Mouse (Mus musculus): ENCODE data around the gene Efna5. TPM values are rescaled to one million over a fixed set of nuclear protein-coding genes. Genes with fewer than 3 reads are reported as not detected.

Gene Efna5
- polyA plus RNA-seq, 1 experiment from 2014 or later = 18.6 TPM

DNA sequence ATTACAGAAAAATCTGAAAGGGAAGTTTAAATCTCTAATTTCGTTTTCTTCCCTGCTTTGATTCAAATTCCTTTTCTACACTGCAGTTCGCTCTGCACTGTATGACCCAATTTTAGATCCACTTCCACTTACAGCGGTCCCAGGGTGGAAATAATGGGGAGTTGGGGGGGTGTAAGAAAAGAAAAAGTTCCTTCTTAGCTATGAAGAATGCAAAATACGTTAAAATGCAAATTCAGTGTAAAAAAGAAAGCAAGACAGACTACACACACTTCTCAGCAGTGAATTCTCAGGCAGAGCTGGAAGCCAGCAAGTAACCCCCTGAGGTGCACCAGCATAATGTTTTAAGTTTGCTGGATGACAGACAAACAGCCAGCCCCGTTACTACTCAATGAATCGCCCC, 174.7 kb downstream of the Efna5 start:
- no peak for TF ChIP-seq CTCF (IDR thresholded peaks at IDR 0.05)
- no peaks in the 10 kb centered on the region for H3K27me3 ChIP-seq
- in situ Hi-C loops (cut with MboI; ENCODE audit: low pct_unique_long_range_greater_than_20kb) = no loop called here
- ATAC-seq (no peak), DNase-seq (ENCODE audit: low read depth, low spot score) (no peak)
- POLR2A ChIA-PET = interaction anchor here (0.6 kb wide), 1 partner anchor 233 kb away, joined by 6 read pairs; no protein-coding TSS in a partner anchor
- CTCF ChIA-PET = interaction anchor here (1.0 to 1.6 kb wide), 2 partner anchors 8 to 33 kb away, joined by 3 to 4 read pairs; no protein-coding TSS in a partner anchor

DNA sequence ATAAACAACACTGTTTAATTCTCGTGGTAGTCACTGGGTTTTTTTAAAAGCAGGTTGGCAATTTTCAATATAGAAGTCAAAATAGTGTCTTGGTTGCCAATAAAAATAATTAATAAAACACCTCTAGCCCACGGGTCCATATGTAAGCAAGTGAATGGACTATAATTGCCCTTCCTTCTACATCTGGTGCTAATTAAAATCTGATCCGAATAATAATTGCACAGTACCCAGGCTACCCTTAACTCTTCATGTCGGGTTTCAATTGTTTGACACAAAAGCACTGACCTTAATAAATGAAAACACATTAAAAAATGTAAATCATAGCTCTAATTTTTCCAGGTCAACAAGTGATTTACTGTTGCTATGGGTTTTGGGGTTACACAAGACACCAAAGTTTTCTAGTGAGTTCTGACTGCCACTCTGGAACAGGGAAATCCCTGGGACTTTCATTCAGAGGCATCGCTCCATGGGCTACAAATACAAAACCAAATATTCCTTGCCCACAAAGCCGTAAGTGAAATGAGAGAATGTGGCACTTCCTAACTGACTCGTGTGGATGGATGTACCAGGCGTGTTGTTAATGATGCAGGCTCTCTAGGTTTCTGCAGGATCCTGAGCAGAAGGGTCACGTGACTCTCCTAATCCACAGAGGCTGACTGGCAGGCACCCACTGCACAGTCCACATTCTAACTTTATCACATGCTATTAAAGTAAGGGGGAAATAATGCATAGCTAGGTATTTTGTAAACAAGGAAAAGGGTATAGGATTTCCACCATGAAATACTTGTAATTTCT, 178.9 kb downstream of the Efna5 start:
- no peaks in the 10 kb centered on the region for H3K27me3 ChIP-seq
- POLR2A ChIA-PET = no interaction called here
- no peak for DNase-seq (ENCODE audit: low read depth, low spot score)
- CTCF ChIA-PET = interaction anchor here (0.9 to 2.5 kb wide), 3 partner anchors 11 to 18 kb away, joined by 3 to 7 read pairs (median 4); no protein-coding TSS in a partner anchor
- no peak for TF ChIP-seq CTCF (IDR thresholded peaks at IDR 0.05)
- in situ Hi-C loops (cut with MboI; ENCODE audit: low pct_unique_long_range_greater_than_20kb) = no loop called here
- no peak for ATAC-seq

DNA sequence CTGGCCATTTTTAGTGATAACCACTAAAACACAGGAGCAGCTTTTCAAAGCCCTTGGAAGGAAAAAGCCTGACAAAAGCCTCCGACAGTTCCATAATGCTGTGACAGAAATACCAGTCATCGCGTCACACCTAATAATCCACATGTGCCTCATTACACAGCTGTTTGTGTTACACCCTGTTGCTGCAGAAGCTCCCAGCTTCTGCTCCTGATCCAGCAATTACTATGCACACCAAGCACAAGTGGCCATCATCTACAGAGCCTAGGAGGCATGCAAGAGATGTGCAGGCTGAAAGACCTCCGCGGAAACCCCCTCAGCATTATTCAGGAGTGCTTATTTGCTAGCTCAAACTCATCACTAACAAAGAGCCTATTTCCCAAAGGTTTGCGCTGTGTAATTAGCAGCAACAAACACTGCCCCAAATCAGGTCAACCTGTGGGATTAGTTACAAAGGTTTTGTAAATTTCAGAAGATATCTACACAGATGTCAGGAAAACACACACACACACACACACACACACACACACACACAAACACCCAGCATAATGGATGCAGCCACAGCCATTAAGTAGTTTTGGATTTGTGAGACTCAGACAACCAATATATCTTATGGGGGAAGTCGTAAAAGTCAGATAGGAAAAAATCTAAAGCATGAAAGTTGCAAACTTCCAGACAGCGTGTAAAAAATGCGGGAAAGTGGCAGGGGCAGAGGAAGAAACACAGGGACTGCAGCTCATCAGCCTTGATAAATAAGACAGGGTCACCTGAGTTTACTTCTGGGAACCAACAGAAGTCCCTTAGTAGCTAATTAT, 180.1 kb downstream of the Efna5 start:
- ATAC-seq = no peak
- H3K27me3 ChIP-seq = no peaks in the 10 kb centered on the region
- TF ChIP-seq CTCF (IDR thresholded peaks at IDR 0.05) = no peak
- ChIA-PET CTCF (interaction anchor here (1.5 kb wide), 1 partner anchor 9 kb away, joined by 4 read pairs; no protein-coding TSS in a partner anchor), POLR2A (no interaction called here)
- in situ Hi-C loops (cut with MboI; ENCODE audit: low pct_unique_long_range_greater_than_20kb) = no loop called here
- no peak for DNase-seq (ENCODE audit: low read depth, low spot score)

DNA sequence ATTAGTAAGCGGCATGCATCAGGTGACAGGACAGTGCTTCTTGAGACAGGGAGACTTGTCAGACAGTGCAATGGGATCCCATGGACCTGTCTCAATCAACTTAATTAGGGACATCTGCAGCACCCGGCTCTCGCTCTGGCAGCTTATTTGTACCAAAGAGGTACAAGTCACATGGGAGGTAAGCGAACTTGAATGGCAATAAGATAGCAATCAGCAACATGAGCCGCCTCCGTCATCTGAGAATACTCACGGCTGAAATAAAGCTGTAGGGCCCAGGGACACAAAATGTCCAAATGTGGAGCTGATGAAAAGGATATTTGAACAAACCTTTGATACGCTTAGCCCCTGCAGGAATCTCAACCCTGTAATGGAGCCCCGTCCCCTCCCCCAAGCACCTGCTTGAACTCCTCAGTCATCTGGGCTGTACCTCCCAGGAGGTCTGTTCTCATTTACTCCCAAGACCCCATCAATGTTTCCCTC, 186.1 kb downstream of the Efna5 start:
- in situ Hi-C loops (cut with MboI; ENCODE audit: low pct_unique_long_range_greater_than_20kb) = no loop called here
- TF ChIP-seq CTCF (IDR thresholded peaks at IDR 0.05) = no peak
- ChIA-PET POLR2A (no interaction called here), CTCF (interaction anchor here (1.1 to 1.2 kb wide), 2 partner anchors 9 to 23 kb away, joined by 3 to 4 read pairs; no protein-coding TSS in a partner anchor)
- no peak for ATAC-seq
- DNase-seq (ENCODE audit: low read depth, low spot score) = no peak
- no peaks in the 10 kb centered on the region for H3K27me3 ChIP-seq

DNA sequence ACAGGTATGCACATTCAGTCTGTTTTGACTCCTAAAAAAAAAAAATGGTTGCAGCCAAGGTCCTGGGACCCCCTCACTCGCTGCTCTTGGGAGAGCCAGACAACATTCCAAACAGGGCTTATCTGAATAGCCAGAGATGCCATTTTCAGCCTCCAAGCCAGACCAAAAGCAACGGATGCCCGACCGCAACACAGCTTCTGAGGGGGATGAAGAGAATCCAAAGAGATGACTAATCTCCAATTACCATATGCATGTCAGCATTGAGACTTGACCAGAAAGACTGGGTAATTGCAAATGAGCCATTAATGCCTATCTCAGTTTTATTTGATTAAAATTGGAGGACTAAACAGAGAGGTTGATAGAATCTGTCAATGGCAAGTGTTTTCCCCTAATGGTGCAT, 188.9 kb downstream of the Efna5 start:
- in situ Hi-C loops (cut with MboI; ENCODE audit: low pct_unique_long_range_greater_than_20kb) = no loop called here
- TF ChIP-seq CTCF (IDR thresholded peaks at IDR 0.05) = no peak
- H3K27me3 ChIP-seq = no peaks in the 10 kb centered on the region
- ChIA-PET CTCF (no interaction called here), POLR2A (no interaction called here)
- DNase-seq (ENCODE audit: low read depth, low spot score) (no peak), ATAC-seq (peak; percentile 19)

DNA sequence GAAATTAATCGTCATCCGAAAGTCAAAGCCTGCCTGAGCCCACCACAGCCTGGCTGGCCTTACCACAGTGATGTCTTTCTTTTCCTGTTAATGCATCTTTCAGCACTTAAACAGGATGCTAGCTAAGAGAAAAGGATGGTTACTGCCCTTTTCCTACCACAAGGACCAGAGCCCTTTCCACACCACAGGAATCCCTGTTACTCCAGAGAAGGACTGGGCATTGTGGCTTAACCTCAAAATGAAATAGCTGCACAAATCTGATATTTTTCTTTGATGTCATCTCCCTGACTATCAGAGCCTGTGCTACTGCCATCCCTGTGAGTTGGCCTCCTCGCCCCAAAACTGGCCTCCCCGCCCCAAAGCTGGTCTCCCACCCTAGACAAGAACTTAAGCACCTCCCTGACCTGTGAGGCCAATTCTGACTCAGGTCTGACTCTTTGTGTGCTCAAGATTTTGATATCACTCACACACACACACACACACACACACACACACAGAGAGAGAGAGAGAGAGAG, 189.9 kb downstream of the Efna5 start:
- ATAC-seq = no peak
- POLR2A ChIA-PET = no interaction called here
- CTCF ChIA-PET = no interaction called here

DNA sequence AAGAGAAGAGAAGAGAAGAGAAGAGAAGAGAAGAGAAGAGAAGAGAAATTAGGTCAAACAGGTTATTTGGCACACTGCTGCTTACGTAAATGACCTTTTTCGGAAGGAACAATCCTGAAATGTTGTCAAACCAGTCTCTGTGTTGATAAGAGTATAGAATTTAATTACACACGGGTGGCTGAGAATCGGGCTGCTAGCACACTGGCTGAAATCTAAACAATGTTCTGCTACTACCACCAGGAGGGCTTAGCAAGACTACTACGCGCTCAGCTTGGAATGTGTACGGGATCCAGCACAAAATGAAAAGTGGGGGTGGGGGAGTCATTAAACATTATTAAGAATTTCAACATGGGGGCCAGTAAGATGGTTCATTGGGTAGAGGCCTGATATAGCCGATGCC, 190.9 kb downstream of the Efna5 start:
- no peak for DNase-seq (ENCODE audit: low read depth, low spot score)
- no peaks in the 10 kb centered on the region for H3K27me3 ChIP-seq
- CTCF ChIA-PET = no interaction called here
- ATAC-seq = no peak
- no peak for TF ChIP-seq CTCF (IDR thresholded peaks at IDR 0.05)
- in situ Hi-C loops (cut with MboI; ENCODE audit: low pct_unique_long_range_greater_than_20kb) = no loop called here
- POLR2A ChIA-PET = no interaction called here

More for the DNA sequence above, 189.9 kb downstream of the Efna5 start:
- in situ Hi-C loops (cut with MboI; ENCODE audit: low pct_unique_long_range_greater_than_20kb) = no loop called here
- DNase-seq (ENCODE audit: low read depth, low spot score) = no peak
- H3K27me3 ChIP-seq = no peaks in the 10 kb centered on the region
- no peak for TF ChIP-seq CTCF (IDR thresholded peaks at IDR 0.05)

DNA sequence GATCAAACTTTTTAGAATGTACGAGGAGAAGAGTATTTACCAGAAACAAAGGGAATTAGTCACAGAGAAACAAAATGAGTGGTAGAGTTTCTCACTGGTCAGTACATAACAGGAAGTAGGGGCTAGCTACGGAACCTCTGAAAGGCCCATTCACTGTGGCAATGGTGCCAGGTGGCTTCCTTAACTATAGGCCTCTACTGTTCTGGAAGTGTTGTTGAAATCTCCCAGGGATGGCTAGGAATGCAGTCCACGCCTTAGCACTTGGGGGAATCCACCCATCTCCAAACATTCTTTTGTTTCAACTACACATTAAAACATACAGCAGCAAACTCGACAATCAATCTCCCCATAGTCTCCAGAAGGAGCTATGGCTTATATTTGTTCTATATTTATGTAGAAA, 191.5 kb downstream of the Efna5 start:
- no peaks in the 10 kb centered on the region for H3K27me3 ChIP-seq
- TF ChIP-seq CTCF (IDR thresholded peaks at IDR 0.05) = no peak
- no peak for ATAC-seq
- POLR2A ChIA-PET = no interaction called here
- in situ Hi-C loops (cut with MboI; ENCODE audit: low pct_unique_long_range_greater_than_20kb) = no loop called here
- CTCF ChIA-PET = no interaction called here
- DNase-seq (ENCODE audit: low read depth, low spot score) = no peak

DNA sequence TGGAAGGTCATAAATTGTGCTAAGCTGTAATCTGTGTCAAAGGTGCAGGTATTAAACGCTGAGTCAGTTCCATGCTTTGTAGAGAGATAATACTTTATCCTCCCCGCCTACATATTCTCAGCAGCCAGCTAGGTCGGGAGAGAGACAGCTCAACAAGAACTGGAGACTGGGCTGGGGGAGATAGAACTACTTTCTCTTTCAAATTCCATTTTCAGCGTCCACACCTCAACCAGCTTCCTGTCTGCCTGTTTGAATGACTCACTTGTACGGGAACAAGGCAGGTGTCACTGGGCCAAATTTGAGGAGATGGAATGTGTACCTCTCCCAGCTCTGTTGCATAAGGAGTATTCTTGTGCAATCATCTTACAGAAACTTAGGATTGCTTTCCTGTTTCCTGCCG, 193.7 kb downstream of the Efna5 start:
- CTCF ChIA-PET = interaction anchor here (0.8 to 1.5 kb wide), 2 partner anchors 12 to 17 kb away, joined by 3 read pairs; no protein-coding TSS in a partner anchor
- ATAC-seq = peak; percentile 87
- POLR2A ChIA-PET = no interaction called here
- in situ Hi-C loops (cut with MboI; ENCODE audit: low pct_unique_long_range_greater_than_20kb) = no loop called here
- peak; percentile 59 for DNase-seq (ENCODE audit: low read depth, low spot score)
- no peaks in the 10 kb centered on the region for H3K27me3 ChIP-seq
- TF ChIP-seq CTCF (IDR thresholded peaks at IDR 0.05) = no peak

DNA sequence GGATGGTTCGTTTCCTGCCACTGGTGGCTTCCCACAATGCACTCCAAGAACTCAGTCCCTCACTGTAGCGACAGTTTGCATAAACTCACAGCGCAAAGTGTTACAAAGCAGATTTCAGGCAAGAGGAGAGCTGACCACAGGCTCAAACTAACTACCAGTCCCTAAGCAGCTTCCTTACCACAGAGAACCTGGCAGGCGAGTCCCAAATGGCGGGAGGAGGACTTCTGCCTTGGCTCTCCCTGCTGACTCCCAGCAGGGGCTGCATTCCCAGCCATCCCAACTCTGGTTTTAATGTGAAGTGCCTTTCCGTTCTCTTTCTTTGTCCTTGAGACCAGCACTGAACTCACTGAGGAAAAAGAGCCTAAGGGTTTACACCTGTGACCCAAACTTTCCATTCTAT, 195.9 kb downstream of the Efna5 start:
- no peaks in the 10 kb centered on the region for H3K27me3 ChIP-seq
- DNase-seq (ENCODE audit: low read depth, low spot score) (no peak), ATAC-seq (no peak)
- CTCF ChIA-PET = interaction anchor here (0.7 to 1.1 kb wide), 2 partner anchors 14 to 24 kb away, joined by 3 read pairs; no protein-coding TSS in a partner anchor
- no peak for TF ChIP-seq CTCF (IDR thresholded peaks at IDR 0.05)
- in situ Hi-C loops (cut with MboI; ENCODE audit: low pct_unique_long_range_greater_than_20kb) = no loop called here
- POLR2A ChIA-PET = interaction anchor here (0.7 kb wide), 1 partner anchor 64 kb away, joined by 4 read pairs; no protein-coding TSS in a partner anchor
